Mouse (Mus musculus): ENCODE results near the gene Ptgs1.

- TF ChIP-seq CTCF (IDR thresholded peaks at IDR 0.05; ENCODE audit: borderline replicate concordance, control insufficient read depth, extremely low read depth, insufficient read depth, low read length, poor library complexity) (no peak), POLR2A (IDR thresholded peaks at IDR 0.05; ENCODE audit: control insufficient read depth, extremely low read depth, insufficient read depth, low read length, poor library complexity) (no peak)
These were observed 6.1 kb upstream of the Ptgs1 start for GRCm38 (mm10) chr2:36224153-36224552.

All from thymus, adult 2 months (tissue).